Mouse (Mus musculus) liver, embryonic 14.5 days (tissue): ENCODE measurements around the gene Smim11. TPM values are rescaled to one million over a fixed set of nuclear protein-coding genes. Genes with fewer than 3 reads are reported as not detected.

Experiments
- ATAC-seq: fragments of 200-750 bp; cut with Nextera tagmentation; 2 replicates; pipeline ENCODE4 v1.8.0; 2017; ENCODE audit warnings: moderate number of reproducible peaks, mild to moderate bottlenecking, moderate library complexity; ENCODE audit not compliant: insufficient read depth
- DNase-seq, 3 experiments: peaks; one replicate each; pipeline ENCODE4 v3.0.0-alpha.2; 2012 to 2013; ENCODE audit warnings: low read depth in 3 of 3, low spot score in 3 of 3
- H3K27ac ChIP-seq: fragments of 300-500 bp; sonication (generic); 2 replicates; pipeline ENCODE4 v1.5.1; 2014; ENCODE audit warnings: moderate library complexity, mild to moderate bottlenecking, control low read depth, inconsistent platforms
- H3K27me3 ChIP-seq: fragments of 300-500 bp; sonication (generic); 2 replicates; pipeline ENCODE4 v1.6.1; 2014; ENCODE audit warnings: mild to moderate bottlenecking, low read length, moderate library complexity; ENCODE audit not compliant: control insufficient read depth, insufficient read depth
- H3K36me3 ChIP-seq: fragments of 300-500 bp; sonication (generic); replicated peaks from 2 replicates; pipeline ENCODE4 v1.6.1; 2014; ENCODE audit warnings: low read depth; ENCODE audit not compliant: control insufficient read depth, insufficient read depth
- H3K4me1 ChIP-seq, 2 experiments: fragments of 200-500 bp in 1 of 2; fragments of 300-500 bp in 1 of 2; sonication (generic) in 1 of 2; replicated peaks; 2 replicates each; pipeline ENCODE4 v1.6.1; 2012 to 2014; ENCODE audit warnings: antibody characterized with exemption in 1 of 2, inconsistent platforms in 1 of 2, low read length in 1 of 2; ENCODE audit not compliant: control insufficient read depth in 2 of 2, insufficient read depth in 2 of 2
- H3K4me2 ChIP-seq: fragments of 300-500 bp; sonication (generic); 2 replicates; pipeline ENCODE4 v1.6.1; 2014; ENCODE audit warnings: low read depth, mild to moderate bottlenecking, control low read depth, moderate library complexity
- H3K4me3 ChIP-seq, 2 experiments: fragments of 200-500 bp in 1 of 2; fragments of 300-500 bp in 1 of 2; sonication (generic) in 1 of 2; 2 replicates each; pipeline ENCODE4 v1.5.1; 2012 to 2014; ENCODE audit warnings: low read depth in 2 of 2, low read length in 2 of 2, mild to moderate bottlenecking in 2 of 2, control low read depth in 1 of 2, inconsistent platforms in 1 of 2, moderate library complexity in 1 of 2; ENCODE audit not compliant: insufficient read depth in 1 of 2
- H3K9ac ChIP-seq: fragments of 300-500 bp; sonication (generic); replicated peaks from 2 replicates; pipeline ENCODE4 v1.6.1; 2014; ENCODE audit warnings: mild to moderate bottlenecking, control low read depth, moderate library complexity
- H3K9me3 ChIP-seq: fragments of 300-500 bp; sonication (generic); 2 replicates; pipeline ENCODE4 v1.6.1; 2016; ENCODE audit warnings: low read length, mixed read lengths; ENCODE audit not compliant: control insufficient read depth
- CTCF ChIP-seq: IDR thresholded peaks from 2 replicates; pipeline ENCODE4 v1.5.1; 2016; ENCODE audit warnings: antibody characterized with exemption, low read depth, control low read depth
- EP300 ChIP-seq: IDR thresholded peaks from 2 replicates; pipeline ENCODE4 v1.6.1; 2016; ENCODE audit warnings: antibody characterized with exemption, low read depth
- WGBS: fragments of 180-500 bp; shearing (Covaris S2); extraction: QIAGEN DNeasy Blood & Tissue Kit; methylation state at CpG from one replicate; pipeline ENCODE4 v1.1.7; 2014; ENCODE audit not compliant: insufficient replicate concordance; 5-methylcytosine and 5-hydroxymethylcytosine counted together
- polyA plus RNA-seq, 2 experiments: library from polyadenylated mRNA; depleted of rRNA in 1 of 2; stranded (reverse) in 1 of 2; unstranded in 1 of 2; fragments of >200 nt; fragmentation: Nextera tagmentation in 1 of 2; extraction: Ambion mirVana in 1 of 2; gene quantifications; 2 replicates each; pipeline versions ENCODE4 v1.2.1 to v1.2.3; 2012 to 2014

The Smim11 gene
- polyA plus RNA-seq (2012; rRNA removed) (15.4 and 24.8 TPM in 2 replicates), polyA plus RNA-seq (2014; fragmentation: Nextera tagmentation; extraction: Ambion mirVana) (53.1 and 58.9 TPM in 2 replicates)

- 10% methylated on average over 32 of the region's 32 CpGs for WGBS
- TF ChIP-seq EP300, result no peak
- no peak for TF ChIP-seq CTCF
- peak within 1 kb of the TSS; percentile 68 for H3K9ac ChIP-seq
- H3K4me3 ChIP-seq, result peak within 1 kb of the TSS; percentile 77 to 84
- H3K9me3 ChIP-seq, result no peaks in the 10 kb centered on the region
- no peaks in the 10 kb centered on the region for H3K36me3 ChIP-seq
- ATAC-seq (peak; percentile 89), DNase-seq (peak; percentile 94 to 95 (median 95))
- peak within 1 kb of the TSS; percentile 5 for H3K27ac ChIP-seq
- peaks cover 11 to 19% of the 10 kb centered on the region in 2 experiments for H3K4me1 ChIP-seq
- H3K27me3 ChIP-seq, result no peaks in the 10 kb centered on the region
- H3K4me2 ChIP-seq, result peak within 1 kb of the TSS; percentile 82
These were observed at the start of gene Smim11 for GRCm38 (mm10) chr16:92300649-92301411. Smim11 (plus strand) TSS chr16:92301286.

GRCm38 (mm10) chr16:92254316-92254715 lies 46.8 kb upstream of the Smim11 start:
- no peak overlapping the region for H3K9ac ChIP-seq
- no peak overlapping the region for H3K4me2 ChIP-seq
- no peaks in the 10 kb centered on the region for H3K4me1 ChIP-seq
- H3K27me3 ChIP-seq, result no peaks in the 10 kb centered on the region
- no peaks in the 10 kb centered on the region for H3K9me3 ChIP-seq
- H3K36me3 ChIP-seq, result no peaks in the 10 kb centered on the region
- ATAC-seq (no peak), DNase-seq (no peak)
- H3K4me3 ChIP-seq, result no peak overlapping the region
- 56% methylated on average over 3 of the region's 3 CpGs for WGBS
- no peak overlapping the region for H3K27ac ChIP-seq
- TF ChIP-seq EP300 (no peak), CTCF (no peak)

GRCm38 (mm10) chr16:92267861-92268260 lies 33.2 kb upstream of the Smim11 start:
- H3K36me3 ChIP-seq, result no peaks in the 10 kb centered on the region

GRCm38 (mm10) chr16:92274516-92274915 lies 26.6 kb upstream of the Smim11 start:
- Histone ChIP-seq H3K4me1 (no peaks in the 10 kb centered on the region), H3K36me3 (no peaks in the 10 kb centered on the region), H3K27me3 (no peaks in the 10 kb centered on the region), H3K4me2 (no peak overlapping the region), H3K9ac (no peak overlapping the region), H3K9me3 (no peaks in the 10 kb centered on the region), H3K4me3 (no peak overlapping the region), H3K27ac (no peak overlapping the region)
- DNase-seq (no peak), ATAC-seq (no peak)
- TF ChIP-seq EP300 (no peak), CTCF (no peak)
- 65% methylated on average over 5 of the region's 5 CpGs for WGBS

More at GRCm38 (mm10) chr16:92267861-92268260, 33.2 kb upstream of the Smim11 start:
- Histone ChIP-seq H3K4me2 (no peak overlapping the region), H3K9me3 (no peaks in the 10 kb centered on the region), H3K27me3 (no peaks in the 10 kb centered on the region), H3K27ac (no peak overlapping the region), H3K9ac (no peak overlapping the region), H3K4me3 (no peak overlapping the region), H3K4me1 (no peaks in the 10 kb centered on the region)
- TF ChIP-seq EP300, result no peak
- no peak for TF ChIP-seq CTCF
- WGBS, result 54% methylated on average over 12 of the region's 12 CpGs
- DNase-seq, result no peak
- ATAC-seq, result no peak

- Histone ChIP-seq H3K4me2 (no peak overlapping the region), H3K4me1 (no peaks in the 10 kb centered on the region), H3K27me3 (no peaks in the 10 kb centered on the region), H3K9ac (no peak overlapping the region), H3K4me3 (no peak overlapping the region), H3K27ac (no peak overlapping the region), H3K9me3 (no peaks in the 10 kb centered on the region), H3K36me3 (no peaks in the 10 kb centered on the region)
- WGBS, result 47% methylated on average over 4 of the region's 4 CpGs
- no peak for ATAC-seq
- TF ChIP-seq CTCF, result no peak
- no peak for TF ChIP-seq EP300
- DNase-seq, result no peak
These were observed 25.6 kb upstream of the Smim11 start for GRCm38 (mm10) chr16:92275526-92275925.
